Mouse (Mus musculus): Measurements from ENCODE around the gene Col27a1. TPM values are rescaled to one million over a fixed set of nuclear protein-coding genes. Genes with fewer than 3 reads are reported as not detected.
"Not testable (repeated sequence)": the region's sequence is repeated elsewhere in the genome, so short reads cannot be mapped to it uniquely, and the experiment has no call there.

Gene Col27a1
- polyA plus RNA-seq, 1 experiment from 2014 or later: 18.5 TPM

GRCm38 (mm10) chr4:63310247-63310855 lies 96.5 kb downstream of the Col27a1 start:
- WGBS: 60% methylated on average over 10 of the region's 10 CpGs
- Histone ChIP-seq H3K4me2 (ENCODE audit: low read length) (no peak overlapping the region), H3K36me3 (ENCODE audit: control insufficient read depth, insufficient read depth, low read length) (peaks cover 67% of the 10 kb centered on the region), H3K27me3 (replicated peaks; ENCODE audit: control insufficient read depth, insufficient read depth, low read length) (no peaks in the 10 kb centered on the region), H3K27ac (ENCODE audit: low read depth) (no peak overlapping the region), H3K9ac (ENCODE audit: low read length) (no peak overlapping the region), H3K9me3 (ENCODE audit: control insufficient read depth, low read length) (no peaks in the 10 kb centered on the region), H3K4me3 (ENCODE audit: low read depth, low read length) (no peak overlapping the region), H3K4me1 (replicated peaks; ENCODE audit: control insufficient read depth, insufficient read depth, low read length) (no peaks in the 10 kb centered on the region)
- ATAC-seq (replicated peaks; ENCODE audit: low FRiP score, low TSS enrichment, low read depth): no peak
- DNase-seq (ENCODE audit: low spot score): no peak

- WGBS: 89% methylated on average over 7 of the region's 7 CpGs
- no peak overlapping the region for H3K9ac ChIP-seq (ENCODE audit: low read length)
- no peak overlapping the region for H3K4me2 ChIP-seq (ENCODE audit: low read length)
- H3K9me3 ChIP-seq (ENCODE audit: control insufficient read depth, low read length): no peaks in the 10 kb centered on the region
- ATAC-seq (replicated peaks; ENCODE audit: low FRiP score, low TSS enrichment, low read depth): no peak
- no peak for DNase-seq (ENCODE audit: low spot score)
- H3K27ac ChIP-seq (ENCODE audit: low read depth): no peak overlapping the region
- peaks cover 74% of the 10 kb centered on the region for H3K36me3 ChIP-seq (ENCODE audit: control insufficient read depth, insufficient read depth, low read length)
- no peaks in the 10 kb centered on the region for H3K27me3 ChIP-seq (replicated peaks; ENCODE audit: control insufficient read depth, insufficient read depth, low read length)
- no peaks in the 10 kb centered on the region for H3K4me1 ChIP-seq (replicated peaks; ENCODE audit: control insufficient read depth, insufficient read depth, low read length)
- no peak overlapping the region for H3K4me3 ChIP-seq (ENCODE audit: low read depth, low read length)
Measured at GRCm38 (mm10) chr4:63311426-63311825, 97.6 kb downstream of the Col27a1 start.

- H3K4me1 ChIP-seq (replicated peaks; ENCODE audit: control insufficient read depth, insufficient read depth, low read length): no peaks in the 10 kb centered on the region
- no peak overlapping the region for H3K4me2 ChIP-seq (ENCODE audit: low read length)
- H3K4me3 ChIP-seq (ENCODE audit: low read depth, low read length): no peak overlapping the region
- no peaks in the 10 kb centered on the region for H3K9me3 ChIP-seq (ENCODE audit: control insufficient read depth, low read length)
- WGBS: 76% methylated on average over 5 of the region's 5 CpGs
- H3K27me3 ChIP-seq (replicated peaks; ENCODE audit: control insufficient read depth, insufficient read depth, low read length): no peaks in the 10 kb centered on the region
- H3K36me3 ChIP-seq (ENCODE audit: control insufficient read depth, insufficient read depth, low read length): peaks cover 87% of the 10 kb centered on the region
- H3K27ac ChIP-seq (ENCODE audit: low read depth): no peak overlapping the region
- no peak overlapping the region for H3K9ac ChIP-seq (ENCODE audit: low read length)
- no peak for ATAC-seq (replicated peaks; ENCODE audit: low FRiP score, low TSS enrichment, low read depth)
- no peak for DNase-seq (ENCODE audit: low spot score)
Measured at GRCm38 (mm10) chr4:63314063-63314462, 100.3 kb downstream of the Col27a1 start.

GRCm38 (mm10) chr4:63316076-63316746 lies 102.4 kb downstream of the Col27a1 start:
- peaks cover 76% of the 10 kb centered on the region for H3K36me3 ChIP-seq (ENCODE audit: control insufficient read depth, insufficient read depth, low read length)

GRCm38 (mm10) chr4:63319566-63319965 lies 105.8 kb downstream of the Col27a1 start:
- DNase-seq (ENCODE audit: low spot score): peak; percentile 82
- H3K27ac ChIP-seq (ENCODE audit: low read depth); H3K4me1 ChIP-seq (replicated peaks; ENCODE audit: control insufficient read depth, insufficient read depth, low read length); ATAC-seq (replicated peaks; ENCODE audit: low FRiP score, low TSS enrichment, low read depth); H3K9ac ChIP-seq (ENCODE audit: low read length); H3K4me3 ChIP-seq (ENCODE audit: low read depth, low read length); H3K9me3 ChIP-seq (ENCODE audit: control insufficient read depth, low read length); H3K27me3 ChIP-seq (replicated peaks; ENCODE audit: control insufficient read depth, insufficient read depth, low read length); H3K4me2 ChIP-seq (ENCODE audit: low read length): not testable (repeated sequence)
- WGBS: 29% methylated on average over 3 of the region's 3 CpGs
- peaks cover 85% of the 10 kb centered on the region for H3K36me3 ChIP-seq (ENCODE audit: control insufficient read depth, insufficient read depth, low read length)

More at GRCm38 (mm10) chr4:63316076-63316746, 102.4 kb downstream of the Col27a1 start:
- Histone ChIP-seq H3K27ac (ENCODE audit: low read depth) (no peak overlapping the region), H3K9me3 (ENCODE audit: control insufficient read depth, low read length) (no peaks in the 10 kb centered on the region), H3K4me1 (replicated peaks; ENCODE audit: control insufficient read depth, insufficient read depth, low read length) (no peaks in the 10 kb centered on the region), H3K4me2 (ENCODE audit: low read length) (no peak overlapping the region), H3K9ac (ENCODE audit: low read length) (no peak overlapping the region), H3K4me3 (ENCODE audit: low read depth, low read length) (no peak overlapping the region), H3K27me3 (replicated peaks; ENCODE audit: control insufficient read depth, insufficient read depth, low read length) (no peaks in the 10 kb centered on the region)
- ATAC-seq (replicated peaks; ENCODE audit: low FRiP score, low TSS enrichment, low read depth) (no peak), DNase-seq (ENCODE audit: low spot score) (no peak)
- WGBS: 71% methylated on average over 9 of the region's 9 CpGs

GRCm38 (mm10) chr4:63323275-63323815 lies 109.5 kb downstream of the Col27a1 start:
- H3K9me3 ChIP-seq (ENCODE audit: control insufficient read depth, low read length): no peaks in the 10 kb centered on the region
- H3K4me1 ChIP-seq (replicated peaks; ENCODE audit: control insufficient read depth, insufficient read depth, low read length): no peaks in the 10 kb centered on the region
- H3K36me3 ChIP-seq (ENCODE audit: control insufficient read depth, insufficient read depth, low read length): peaks cover 81% of the 10 kb centered on the region
- no peak for ATAC-seq (replicated peaks; ENCODE audit: low FRiP score, low TSS enrichment, low read depth)
- no peak overlapping the region for H3K27ac ChIP-seq (ENCODE audit: low read depth)
- H3K4me2 ChIP-seq (ENCODE audit: low read length): no peak overlapping the region
- no peaks in the 10 kb centered on the region for H3K27me3 ChIP-seq (replicated peaks; ENCODE audit: control insufficient read depth, insufficient read depth, low read length)
- WGBS: 86% methylated on average over 8 of the region's 8 CpGs
- no peak for DNase-seq (ENCODE audit: low spot score)
- H3K9ac ChIP-seq (ENCODE audit: low read length): no peak overlapping the region
- no peak overlapping the region for H3K4me3 ChIP-seq (ENCODE audit: low read depth, low read length)

- Histone ChIP-seq H3K4me1 (replicated peaks; ENCODE audit: control insufficient read depth, insufficient read depth, low read length) (no peaks in the 10 kb centered on the region), H3K27me3 (replicated peaks; ENCODE audit: control insufficient read depth, insufficient read depth, low read length) (no peaks in the 10 kb centered on the region), H3K4me3 (ENCODE audit: low read depth, low read length) (no peak overlapping the region), H3K4me2 (ENCODE audit: low read length) (no peak overlapping the region), H3K36me3 (ENCODE audit: control insufficient read depth, insufficient read depth, low read length) (peaks cover 41% of the 10 kb centered on the region), H3K9me3 (ENCODE audit: control insufficient read depth, low read length) (no peaks in the 10 kb centered on the region), H3K9ac (ENCODE audit: low read length) (no peak overlapping the region), H3K27ac (ENCODE audit: low read depth) (no peak overlapping the region)
- DNase-seq (ENCODE audit: low spot score) (no peak), ATAC-seq (replicated peaks; ENCODE audit: low FRiP score, low TSS enrichment, low read depth) (no peak)
- WGBS: 95% methylated on average over 4 of the region's 4 CpGs
Measured at GRCm38 (mm10) chr4:63333403-63333802, 119.6 kb downstream of the Col27a1 start.

- H3K9ac ChIP-seq (ENCODE audit: low read length): no peak overlapping the region
- no peak overlapping the region for H3K27ac ChIP-seq (ENCODE audit: low read depth)
- DNase-seq (ENCODE audit: low spot score): no peak
- H3K4me2 ChIP-seq (ENCODE audit: low read length): no peak overlapping the region
- no peaks in the 10 kb centered on the region for H3K27me3 ChIP-seq (replicated peaks; ENCODE audit: control insufficient read depth, insufficient read depth, low read length)
- peaks cover 12% of the 10 kb centered on the region for H3K36me3 ChIP-seq (ENCODE audit: control insufficient read depth, insufficient read depth, low read length)
- WGBS: 59% methylated on average over 3 of the region's 3 CpGs
- H3K9me3 ChIP-seq (ENCODE audit: control insufficient read depth, low read length): no peaks in the 10 kb centered on the region
- no peak for ATAC-seq (replicated peaks; ENCODE audit: low FRiP score, low TSS enrichment, low read depth)
- no peaks in the 10 kb centered on the region for H3K4me1 ChIP-seq (replicated peaks; ENCODE audit: control insufficient read depth, insufficient read depth, low read length)
- no peak overlapping the region for H3K4me3 ChIP-seq (ENCODE audit: low read depth, low read length)
Measured at GRCm38 (mm10) chr4:63338414-63339076, 124.7 kb downstream of the Col27a1 start.

Measured in intestine, embryonic 14.5 days (tissue).